Mouse (Mus musculus) embryonic facial prominence, embryonic 10.5 days (tissue): ENCODE measurements at regions not wholly inside any gene's neighbourhood (a gene's known extent, or its start where the extent isn't known, plus 50 kb on each side); places are given as distances from the start of the nearest gene placed in this dataset.

ENCODE experiments used
- DNase-seq: peaks from one replicate; pipeline ENCODE4 v3.0.0-alpha.2; 2017; ENCODE audit warnings: low spot score
- H3K27ac ChIP-seq: fragments of 300-500 bp; sonication (generic); replicated peaks from 2 replicates; pipeline ENCODE4 v1.5.1; 2016; ENCODE audit warnings: mild to moderate bottlenecking
- H3K27me3 ChIP-seq: fragments of 300-500 bp; sonication (generic); replicated peaks from 2 replicates; pipeline ENCODE4 v1.6.1; 2016; ENCODE audit warnings: low read depth, mild to moderate bottlenecking; ENCODE audit not compliant: poor library complexity, severe bottlenecking
- H3K36me3 ChIP-seq: fragments of 300-500 bp; sonication (generic); replicated peaks from 2 replicates; pipeline ENCODE4 v1.6.1; 2016; ENCODE audit warnings: mild to moderate bottlenecking, moderate library complexity
- H3K4me1 ChIP-seq: fragments of 300-500 bp; sonication (generic); 2 replicates; pipeline ENCODE4 v1.6.1; 2016
- H3K4me3 ChIP-seq: fragments of 300-500 bp; sonication (generic); 2 replicates; pipeline ENCODE4 v1.5.1; 2016; ENCODE audit warnings: mild to moderate bottlenecking, moderate library complexity
- H3K9me3 ChIP-seq: fragments of 300-500 bp; sonication (generic); 2 replicates; pipeline ENCODE4 v1.6.1; 2016; ENCODE audit warnings: mild to moderate bottlenecking
- WGBS: fragments of 180-500 bp; shearing (Covaris S2); methylation state at CpG from one replicate; pipeline ENCODE4 v1.1.7; 2016; 5-methylcytosine and 5-hydroxymethylcytosine counted together

DNA sequence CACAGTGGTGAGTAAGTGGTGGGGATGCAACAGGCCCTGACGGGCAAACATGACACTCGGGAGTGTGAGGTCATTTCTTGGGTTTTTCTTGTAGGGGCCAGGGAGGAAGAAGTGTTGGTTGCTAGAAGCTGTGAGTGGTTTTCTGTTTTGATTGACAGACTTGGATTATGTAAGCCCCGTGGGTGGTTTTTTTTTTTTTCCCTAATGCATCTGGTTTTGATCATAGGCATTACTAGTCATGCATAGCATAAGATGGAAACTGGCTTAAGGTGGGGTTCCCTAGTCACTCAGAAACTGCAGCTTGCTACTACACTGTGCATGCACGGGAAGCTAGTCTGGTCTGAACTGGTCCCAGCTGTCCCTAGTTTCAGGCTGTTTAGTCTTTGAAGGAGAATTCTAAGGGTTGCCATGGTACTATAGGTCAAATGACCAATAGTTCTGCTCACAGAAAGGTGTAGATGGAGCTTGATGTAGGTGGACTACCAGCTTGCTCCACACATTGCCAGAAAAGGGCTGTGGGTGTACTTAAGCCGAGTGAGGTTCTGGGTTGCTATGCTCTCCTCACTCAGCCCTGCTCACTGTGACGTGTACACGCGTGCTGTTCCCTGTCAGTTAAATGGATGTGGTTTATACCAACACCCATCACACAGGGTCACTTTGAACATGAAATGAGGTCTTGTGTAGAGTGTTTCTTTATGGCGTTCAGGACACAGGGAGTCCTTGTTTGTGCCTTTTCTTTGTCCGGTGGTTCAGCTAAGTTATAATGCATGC lies 301.9 kb downstream of the Fut8 start:
- Histone ChIP-seq H3K27ac (peak overlapping the region; percentile 16; the same call in 1 of the 2 replicates), H3K9me3 (no peaks in the 10 kb centered on the region), H3K4me3 (no peak overlapping the region), H3K27me3 (no peaks in the 10 kb centered on the region), H3K36me3 (no peaks in the 10 kb centered on the region), H3K4me1 (peaks cover 3% of the 10 kb centered on the region; the same call in 1 of the 2 replicates)
- WGBS = 69% methylated on average over 10 of the region's 10 CpGs
- no peak for DNase-seq

DNA sequence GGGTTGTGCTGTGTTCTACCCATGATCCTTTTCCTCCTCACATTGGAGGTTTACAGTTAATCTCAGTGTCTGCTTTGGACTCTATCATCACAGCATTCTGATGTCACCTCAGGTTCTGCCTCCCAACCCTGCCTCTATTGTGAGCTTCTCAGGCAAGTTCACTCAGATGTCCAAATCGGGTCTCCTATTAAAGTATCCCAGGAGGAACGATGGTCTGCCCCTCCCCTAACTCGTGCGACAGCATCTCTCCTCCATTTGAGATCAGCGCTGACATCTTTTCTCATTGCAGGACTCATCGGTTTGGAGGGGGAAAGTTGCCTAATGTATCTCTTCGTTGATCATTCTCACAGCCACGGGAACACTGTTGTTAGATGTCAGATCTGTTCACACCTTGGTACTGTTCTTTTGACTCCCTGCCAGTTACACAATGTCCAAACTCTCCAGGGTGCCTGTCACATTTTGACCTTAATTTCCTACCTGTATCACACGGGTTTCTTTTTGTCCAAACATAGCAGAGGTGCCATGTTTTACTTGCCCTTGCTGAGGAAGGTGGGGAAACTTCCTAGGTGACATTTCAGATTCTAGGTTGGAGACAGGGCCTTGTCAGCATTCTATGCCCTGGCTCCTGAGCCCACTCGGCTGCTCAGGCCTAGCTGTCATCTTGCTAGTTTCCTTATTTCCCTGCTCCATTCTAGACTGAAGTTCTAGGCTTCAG lies 303.3 kb downstream of the Fut8 start:
- no peak for DNase-seq
- Histone ChIP-seq H3K4me1 (peaks cover 3% of the 10 kb centered on the region; the same call in 1 of the 2 replicates), H3K27ac (no peak overlapping the region), H3K36me3 (no peaks in the 10 kb centered on the region), H3K4me3 (no peak overlapping the region), H3K9me3 (no peaks in the 10 kb centered on the region), H3K27me3 (no peaks in the 10 kb centered on the region)
- WGBS = 91% methylated on average over 10 of the region's 10 CpGs

DNA sequence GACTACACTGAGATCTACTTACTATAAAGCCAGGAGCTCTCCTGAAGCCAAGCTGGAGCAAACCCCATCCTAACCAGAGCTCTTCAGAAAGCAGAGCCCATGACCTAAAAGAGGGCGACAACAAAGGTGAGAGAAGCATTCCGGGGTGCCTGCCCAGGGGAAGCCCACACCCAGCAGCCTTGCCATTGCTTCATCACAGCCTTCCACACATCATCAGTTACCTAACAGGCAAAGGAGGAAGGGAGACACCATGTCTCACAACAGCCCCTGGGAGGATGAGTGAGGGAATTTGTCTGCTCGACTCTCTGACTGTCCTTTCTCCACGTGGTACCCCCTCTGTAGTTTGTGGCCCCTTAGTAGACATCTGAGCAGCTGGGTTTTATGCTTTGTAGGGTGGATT lies 303.9 kb downstream of the Fut8 start:
- Histone ChIP-seq H3K4me1 (peaks cover 3% of the 10 kb centered on the region; the same call in 1 of the 2 replicates), H3K36me3 (no peaks in the 10 kb centered on the region), H3K27me3 (no peaks in the 10 kb centered on the region), H3K27ac (no peak overlapping the region), H3K9me3 (no peaks in the 10 kb centered on the region), H3K4me3 (no peak overlapping the region)
- DNase-seq = no peak
- WGBS = 81% methylated on average over 4 of the region's 4 CpGs

- H3K4me1 ChIP-seq = peaks cover 3% of the 10 kb centered on the region; the same call in 1 of the 2 replicates
- no peak for DNase-seq
- no peaks in the 10 kb centered on the region for H3K9me3 ChIP-seq
- WGBS = 86% methylated on average over 6 of the region's 6 CpGs
- H3K36me3 ChIP-seq = no peaks in the 10 kb centered on the region
- no peak overlapping the region for H3K27ac ChIP-seq
- H3K4me3 ChIP-seq = no peak overlapping the region
- H3K27me3 ChIP-seq = no peaks in the 10 kb centered on the region
Measured at GRCm38 (mm10) chr12:77543651-77544050, 305.7 kb downstream of the Fut8 start.

DNA sequence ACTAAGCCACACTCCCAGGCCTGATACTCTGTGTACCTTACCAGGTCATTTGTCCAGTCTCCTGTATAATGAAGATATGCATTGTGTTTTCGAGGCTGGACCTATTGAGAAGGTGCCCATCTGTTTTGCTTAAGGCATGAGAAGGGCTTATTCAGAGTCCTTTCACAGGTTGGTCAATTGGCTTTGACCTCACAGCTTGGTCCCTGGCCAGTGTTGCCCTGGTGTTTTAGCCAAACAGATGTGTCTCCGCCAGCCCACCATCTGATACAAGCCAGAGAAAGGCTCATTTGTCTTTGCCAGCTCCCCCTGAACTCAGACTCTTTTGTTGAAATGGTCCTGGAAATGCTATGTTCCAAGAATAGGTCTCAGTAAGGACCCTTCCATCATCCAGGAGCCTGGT lies 308.2 kb downstream of the Fut8 start:
- 71% methylated on average over 2 of the region's 2 CpGs for WGBS
- no peak overlapping the region for H3K4me3 ChIP-seq
- no peak overlapping the region for H3K27ac ChIP-seq
- DNase-seq = no peak
- no peaks in the 10 kb centered on the region for H3K4me1 ChIP-seq
- H3K27me3 ChIP-seq = no peaks in the 10 kb centered on the region
- no peaks in the 10 kb centered on the region for H3K9me3 ChIP-seq
- no peaks in the 10 kb centered on the region for H3K36me3 ChIP-seq

DNA sequence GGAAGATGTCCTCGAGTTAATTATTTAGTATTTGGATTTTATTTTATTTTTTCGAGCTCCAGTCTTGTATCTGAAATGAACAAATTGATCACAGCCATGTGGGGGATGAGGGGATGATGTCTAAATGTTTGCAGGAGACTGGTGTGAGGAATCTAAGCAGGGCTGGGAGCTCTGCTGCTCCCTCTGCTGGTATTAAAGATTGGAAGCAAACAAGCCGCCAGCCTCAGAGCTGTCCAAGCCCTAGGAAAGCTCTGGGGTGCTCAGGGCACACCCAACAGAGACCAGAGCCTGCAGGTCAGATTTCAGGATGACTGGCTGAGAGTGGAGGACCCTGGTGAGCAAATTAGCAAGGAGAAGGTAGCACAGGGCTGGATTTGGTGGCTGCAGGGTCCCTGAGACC lies 330.4 kb downstream of the Fut8 start:
- Histone ChIP-seq H3K4me3 (no peak overlapping the region), H3K9me3 (no peaks in the 10 kb centered on the region), H3K27ac (no peak overlapping the region), H3K27me3 (no peaks in the 10 kb centered on the region), H3K36me3 (no peaks in the 10 kb centered on the region), H3K4me1 (peaks cover 13% of the 10 kb centered on the region)
- peak; percentile 54 for DNase-seq
- 13% methylated on average over 3 of the region's 3 CpGs for WGBS

DNA sequence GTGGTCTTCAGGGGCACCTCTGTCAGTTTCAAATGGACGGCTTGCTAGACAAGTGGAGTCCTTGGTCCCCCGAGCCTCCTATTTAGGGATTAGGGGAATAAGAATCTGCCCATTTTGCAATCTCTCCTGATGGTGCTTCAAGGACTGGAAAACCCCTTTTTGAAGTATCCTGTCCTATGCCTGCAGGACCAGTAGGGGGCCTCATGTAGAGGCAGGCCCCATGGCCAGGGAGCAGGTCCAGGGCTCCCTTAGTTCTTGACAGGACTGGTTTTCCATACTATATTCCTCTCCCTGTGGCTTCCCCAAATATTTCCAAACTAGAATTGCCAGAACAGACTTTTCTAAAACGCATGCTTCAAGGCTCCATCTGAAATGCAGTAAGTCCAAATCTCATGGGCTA lies 332.6 kb downstream of the Fut8 start:
- no peak overlapping the region for H3K27ac ChIP-seq
- peak; percentile 18 for DNase-seq

DNA sequence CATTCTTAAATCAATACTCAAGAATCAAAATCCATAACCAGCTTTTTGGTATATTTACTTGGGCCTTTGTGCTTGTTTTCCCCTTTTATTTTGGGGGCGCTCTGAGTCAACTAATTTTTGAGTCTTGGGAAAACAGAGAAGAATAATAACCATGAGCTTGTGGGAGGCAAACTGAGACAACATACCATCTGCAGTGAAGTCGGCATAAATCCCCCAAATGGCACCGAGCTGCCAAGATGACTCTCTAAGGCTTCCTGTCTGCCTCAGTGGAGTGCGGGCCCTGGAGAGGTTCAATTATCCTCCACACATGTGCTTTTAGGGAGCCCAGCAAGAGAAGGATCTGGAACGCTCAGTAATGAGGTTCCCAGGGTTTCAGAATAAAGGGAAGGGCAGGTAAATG lies 333.1 kb downstream of the Fut8 start:
- H3K9me3 ChIP-seq = no peaks in the 10 kb centered on the region
- WGBS = 91% methylated on average over 5 of the region's 5 CpGs
- no peaks in the 10 kb centered on the region for H3K27me3 ChIP-seq
- H3K4me1 ChIP-seq = peaks cover 13% of the 10 kb centered on the region
- no peak overlapping the region for H3K27ac ChIP-seq
- DNase-seq = no peak
- H3K36me3 ChIP-seq = no peaks in the 10 kb centered on the region
- no peak overlapping the region for H3K4me3 ChIP-seq

More for the DNA sequence above, 332.6 kb downstream of the Fut8 start:
- Histone ChIP-seq H3K27me3 (no peaks in the 10 kb centered on the region), H3K36me3 (no peaks in the 10 kb centered on the region), H3K4me1 (peaks cover 13% of the 10 kb centered on the region), H3K9me3 (no peaks in the 10 kb centered on the region), H3K4me3 (no peak overlapping the region)
- WGBS = 81% methylated on average over 3 of the region's 3 CpGs

- no peaks in the 10 kb centered on the region for H3K36me3 ChIP-seq
- H3K27me3 ChIP-seq = no peaks in the 10 kb centered on the region
- peaks cover 6% of the 10 kb centered on the region; the same call in 1 of the 2 replicates for H3K4me1 ChIP-seq
- DNase-seq = no peak
- no peak overlapping the region for H3K4me3 ChIP-seq
- 71% methylated on average over 3 of the region's 3 CpGs for WGBS
- H3K27ac ChIP-seq = no peak overlapping the region
- no peaks in the 10 kb centered on the region for H3K9me3 ChIP-seq
Measured at GRCm38 (mm10) chr12:77575046-77575445, 337.1 kb downstream of the Fut8 start.

DNA sequence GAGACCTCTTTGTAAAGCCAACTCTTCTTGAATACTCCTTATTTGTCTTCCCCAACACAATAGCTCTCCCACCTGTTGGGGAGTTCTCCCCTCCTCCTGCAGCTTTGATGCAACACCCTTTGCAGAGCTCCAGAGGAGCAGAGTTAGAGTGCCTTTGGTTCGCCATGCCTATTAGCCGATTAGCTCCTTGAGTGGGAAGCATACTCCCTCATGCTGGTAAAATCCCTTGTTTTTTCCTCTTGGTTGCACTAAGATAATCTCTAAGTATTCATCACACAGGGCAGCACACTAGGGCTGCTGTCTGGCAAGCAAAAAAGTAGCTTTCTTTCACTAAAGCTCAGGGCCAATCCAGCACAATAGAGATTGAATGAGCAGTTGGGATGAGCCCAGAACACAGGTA lies 350.4 kb downstream of the Fut8 start:
- H3K4me1 ChIP-seq = peaks cover 18% of the 10 kb centered on the region
- H3K36me3 ChIP-seq = no peaks in the 10 kb centered on the region
- H3K9me3 ChIP-seq = no peaks in the 10 kb centered on the region
- no peak overlapping the region for H3K4me3 ChIP-seq
- H3K27me3 ChIP-seq = no peaks in the 10 kb centered on the region
- H3K27ac ChIP-seq = no peak overlapping the region
- WGBS = 39% methylated on average over 2 of the region's 2 CpGs
- DNase-seq = no peak

- no peak overlapping the region for H3K27ac ChIP-seq
- WGBS = 66% methylated on average over 5 of the region's 5 CpGs
- DNase-seq = no peak
Measured at GRCm38 (mm10) chr12:77589416-77589815, 351.5 kb downstream of the Fut8 start.

DNA sequence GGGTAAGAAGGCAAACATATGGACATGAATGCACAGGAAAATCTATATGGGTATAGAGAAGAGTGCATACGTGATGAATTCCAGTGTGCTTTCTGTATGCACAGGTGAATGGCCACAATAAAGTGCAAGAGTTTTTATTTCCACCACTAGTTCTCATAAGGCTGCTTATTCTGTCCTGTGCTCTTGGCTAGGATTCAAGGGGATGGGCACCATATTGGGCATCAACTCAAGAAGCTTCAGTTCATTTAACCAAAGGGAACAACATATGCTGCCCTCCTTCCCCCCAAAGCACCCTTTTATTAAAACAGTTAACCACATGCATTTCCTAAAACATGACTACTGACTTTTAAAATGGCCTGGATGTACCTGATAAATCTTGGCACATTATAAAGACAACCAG lies 356.2 kb downstream of the Fut8 start:
- no peak overlapping the region for H3K4me3 ChIP-seq
- H3K27me3 ChIP-seq = no peaks in the 10 kb centered on the region
- no peak overlapping the region for H3K27ac ChIP-seq
- 95% methylated on average over 1 of the region's 1 CpGs for WGBS
- no peak for DNase-seq
- H3K4me1 ChIP-seq = peaks cover 38% of the 10 kb centered on the region
- H3K9me3 ChIP-seq = no peaks in the 10 kb centered on the region
- no peaks in the 10 kb centered on the region for H3K36me3 ChIP-seq

More at GRCm38 (mm10) chr12:77589416-77589815, 351.5 kb downstream of the Fut8 start:
- Histone ChIP-seq H3K36me3 (no peaks in the 10 kb centered on the region), H3K9me3 (no peaks in the 10 kb centered on the region), H3K4me1 (peaks cover 18% of the 10 kb centered on the region), H3K4me3 (no peak overlapping the region), H3K27me3 (no peaks in the 10 kb centered on the region)

GRCm38 (mm10) chr12:77594657-77595056 lies 356.7 kb downstream of the Fut8 start:
- H3K36me3 ChIP-seq = no peaks in the 10 kb centered on the region
- WGBS = 74% methylated on average over 3 of the region's 3 CpGs
- H3K4me1 ChIP-seq = peaks cover 36% of the 10 kb centered on the region
- no peak overlapping the region for H3K27ac ChIP-seq
- H3K9me3 ChIP-seq = no peaks in the 10 kb centered on the region
- no peak overlapping the region for H3K4me3 ChIP-seq
- no peak for DNase-seq
- no peaks in the 10 kb centered on the region for H3K27me3 ChIP-seq
